Mouse (Mus musculus) liver, adult (tissue): ENCODE data around the gene Map2k2.

Experiments used
- GATA4 ChIP-seq: IDR thresholded peaks from 2 replicates; pipeline ENCODE4 v1.6.1; 2014; ENCODE audit warnings: mild to moderate bottlenecking, low read length; ENCODE audit not compliant: insufficient replicate concordance

Gene Map2k2

GRCm38 (mm10) chr10:81105565-81106112 lies at the start of gene Map2k2:
Gene Map2k2 (plus strand): TSS chr10:81105915.
- no peak for TF ChIP-seq GATA4

GRCm38 (mm10) chr10:81057406-81058130 lies 48.1 kb upstream of the Map2k2 start:
- TF ChIP-seq GATA4, result no peak

DNA sequence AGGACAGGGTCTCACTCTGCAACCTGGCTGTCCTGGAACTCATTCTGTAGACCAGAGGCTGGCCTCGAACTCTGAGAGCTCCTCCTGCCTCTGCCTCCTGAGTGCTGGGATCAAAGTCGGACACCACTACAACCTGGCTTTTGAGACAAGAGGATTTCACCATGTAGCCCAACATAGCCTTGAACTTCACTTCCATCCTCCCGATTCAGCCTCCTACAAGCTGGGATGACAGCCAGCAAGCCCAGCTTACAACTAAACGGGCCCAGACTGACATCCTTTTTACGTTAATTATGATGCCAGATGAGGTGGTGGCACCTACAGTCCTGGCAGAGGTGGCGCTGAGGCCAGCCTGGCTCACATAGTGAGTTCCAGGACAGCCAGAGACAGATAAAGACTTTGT lies 46.8 kb upstream of the Map2k2 start:
- no peak for TF ChIP-seq GATA4

- TF ChIP-seq GATA4, result no peak; the same call in 1 of the 2 replicates
Measured at GRCm38 (mm10) chr10:81059603-81060543, 45.8 kb upstream of the Map2k2 start, which contains the start of gene Sgta. Gene Sgta (minus strand): TSS chr10:81060181.

DNA sequence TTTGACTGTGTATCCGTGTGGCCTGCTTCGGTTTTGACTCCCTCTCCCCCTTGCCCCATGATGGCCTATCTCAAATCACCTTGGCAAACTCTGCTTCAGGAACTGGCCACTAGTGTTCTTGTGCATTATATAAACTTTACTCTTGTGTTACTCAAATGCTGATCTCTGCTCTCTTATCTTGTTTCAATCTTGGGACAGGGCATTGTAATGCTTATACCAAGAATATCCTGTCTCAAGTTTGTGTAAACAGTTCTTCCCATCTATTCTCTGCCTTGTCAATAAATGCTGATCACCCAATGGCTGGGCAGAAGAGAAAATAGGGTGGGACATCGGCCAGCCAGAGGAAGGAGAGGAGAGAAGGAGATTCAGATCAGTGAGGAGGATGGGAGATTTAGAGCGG lies 43.0 kb upstream of the Map2k2 start:
- TF ChIP-seq GATA4, result no peak

GRCm38 (mm10) chr10:81068706-81069105 lies 37.0 kb upstream of the Map2k2 start:
- TF ChIP-seq GATA4, result no peak

DNA sequence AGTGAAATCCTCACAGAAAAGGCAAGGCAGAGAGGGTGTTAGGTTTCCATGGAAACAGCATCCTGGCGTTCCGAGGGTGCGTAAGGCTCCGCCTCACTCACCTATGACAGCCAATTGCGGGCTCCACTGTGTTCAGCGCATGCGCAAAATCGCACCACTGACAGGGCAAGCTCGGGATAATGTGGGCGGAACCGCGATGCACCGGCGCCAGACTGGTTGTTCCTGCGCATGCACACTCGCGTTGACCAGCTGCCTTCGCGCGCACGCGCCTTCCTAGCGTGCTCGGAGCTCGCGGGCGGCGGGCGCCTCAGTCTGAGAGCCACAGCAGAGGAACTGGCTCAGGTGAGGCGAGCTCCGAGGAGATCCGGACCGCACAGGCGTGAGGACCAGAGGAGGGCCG lies 35.9 kb upstream of the Map2k2 start, which contains the start of gene Thop1:
Thop1 (plus strand) TSS at position 200 of the 400 bp plus-strand sequence.
- no peak; the same call in 1 of the 2 replicates for TF ChIP-seq GATA4

- no peak for TF ChIP-seq GATA4
Measured at GRCm38 (mm10) chr10:81072290-81072689, 33.4 kb upstream of the Map2k2 start.

- no peak for TF ChIP-seq GATA4
Measured at GRCm38 (mm10) chr10:81073464-81073863, 32.3 kb upstream of the Map2k2 start.

DNA sequence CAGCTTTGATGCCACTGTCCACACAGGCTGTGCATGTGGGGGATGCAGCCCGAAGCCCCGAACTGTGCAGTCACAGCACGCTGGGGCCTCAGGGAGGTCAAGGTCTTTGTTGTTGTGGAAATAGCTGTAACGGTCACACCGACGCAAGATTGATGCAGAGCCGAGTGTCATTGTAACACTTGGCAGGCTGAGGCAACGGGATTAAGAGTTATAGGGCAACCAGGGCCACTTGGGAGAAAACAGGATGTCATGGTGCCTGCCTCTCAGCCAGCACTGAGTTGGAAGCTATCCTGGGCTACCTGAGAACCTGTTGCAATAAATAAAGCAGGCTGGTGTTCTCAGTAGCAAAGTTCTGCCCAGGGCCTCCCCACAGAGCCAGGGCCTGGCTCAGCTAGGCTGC lies 30.0 kb upstream of the Map2k2 start:
- TF ChIP-seq GATA4, result no peak

DNA sequence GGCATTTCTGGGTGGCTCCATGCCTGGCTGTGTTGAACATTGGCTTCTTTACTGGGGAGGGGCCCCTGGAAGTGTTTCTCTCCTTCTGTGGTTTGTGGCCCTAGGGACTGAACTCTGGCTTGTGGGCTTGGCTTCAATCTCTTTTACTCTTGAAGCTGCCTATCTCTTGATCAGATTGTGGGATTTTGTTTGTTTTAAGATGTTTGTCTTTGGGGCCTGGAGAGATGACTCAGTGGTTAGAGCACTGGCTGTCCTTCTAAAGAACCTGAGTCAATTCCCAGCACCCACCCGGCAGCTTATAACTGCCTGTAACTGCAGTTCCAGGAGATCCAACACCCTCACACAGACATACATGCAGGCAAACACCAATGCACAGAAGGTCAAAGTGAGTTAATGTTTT lies 29.4 kb upstream of the Map2k2 start:
- no peak for TF ChIP-seq GATA4

GRCm38 (mm10) chr10:81077916-81078315 lies 27.8 kb upstream of the Map2k2 start:
- TF ChIP-seq GATA4, result no peak

DNA sequence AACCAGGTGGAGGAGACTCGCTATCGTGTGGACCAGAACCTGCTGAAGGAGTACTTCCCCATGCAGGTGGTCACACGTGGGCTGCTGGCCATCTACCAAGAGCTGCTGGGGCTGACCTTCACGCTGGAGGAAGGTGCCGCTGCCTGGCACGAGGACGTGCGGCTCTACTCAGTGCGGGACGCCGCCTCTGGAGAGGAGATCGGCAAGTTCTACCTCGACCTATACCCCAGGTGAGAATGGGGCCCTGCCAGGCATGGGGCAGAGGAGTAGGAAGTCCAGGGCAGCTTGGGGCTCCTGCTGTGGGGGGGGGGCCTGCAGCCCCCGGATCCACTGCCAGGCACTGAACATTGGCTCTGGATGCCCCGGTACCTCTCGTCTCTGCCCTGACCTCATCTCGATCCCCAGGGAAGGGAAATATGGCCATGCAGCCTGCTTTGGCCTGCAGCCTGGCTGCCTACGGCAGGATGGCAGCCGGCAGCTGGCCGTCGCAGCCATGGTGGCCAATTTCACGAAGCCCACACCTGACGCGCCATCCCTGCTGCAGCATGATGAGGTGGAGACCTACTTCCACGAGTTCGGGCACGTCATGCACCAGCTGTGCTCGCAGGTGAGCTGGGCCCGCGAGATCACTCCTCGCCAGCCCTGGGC lies 25.6 kb upstream of the Map2k2 start:
- no peak for TF ChIP-seq GATA4

GRCm38 (mm10) chr10:81082168-81082960 lies 23.4 kb upstream of the Map2k2 start:
- no peak for TF ChIP-seq GATA4
